Mouse (Mus musculus) ES-E14 (cell line): ENCODE results near the gene Mospd2. TPM values are rescaled to one million over a fixed set of nuclear protein-coding genes. Genes with fewer than 3 reads are reported as not detected.

Experiments
- DNase-seq: peaks from one replicate; pipeline ENCODE4 v3.0.0-alpha.2; 2013; ENCODE audit warnings: low read depth, low spot score
- H3K27ac ChIP-seq: 2 replicates; pipeline ENCODE4 v1.5.1; 2012; ENCODE audit warnings: low read depth, mild to moderate bottlenecking, low read length, moderate library complexity, mixed read lengths; ENCODE audit not compliant: poor library complexity, insufficient read depth, severe bottlenecking
- H3K36me3 ChIP-seq: 2 replicates; pipeline ENCODE4 v1.6.1; 2012; ENCODE audit warnings: mild to moderate bottlenecking, low read length, moderate library complexity, mixed read lengths; ENCODE audit not compliant: control insufficient read depth, poor library complexity, insufficient read depth, severe bottlenecking
- H3K4me1 ChIP-seq, 2 experiments: fragments of 150-350 bp in 1 of 2; sonication (generic) in 1 of 2; 2 replicates each; pipeline ENCODE4 v1.6.1; 2012; ENCODE audit warnings: low read length in 2 of 2, mild to moderate bottlenecking in 1 of 2, mixed read lengths in 1 of 2; ENCODE audit not compliant: control insufficient read depth in 2 of 2, insufficient read depth in 2 of 2, poor library complexity in 1 of 2
- H3K4me3 ChIP-seq, 2 experiments: fragments of 150-350 bp in 1 of 2; sonication (generic) in 1 of 2; 2 replicates each; pipeline ENCODE4 v1.5.1; 2012; ENCODE audit warnings: low read length in 2 of 2, low read depth in 1 of 2, mild to moderate bottlenecking in 1 of 2, mixed read lengths in 1 of 2; ENCODE audit not compliant: insufficient read depth in 1 of 2, poor library complexity in 1 of 2, severe bottlenecking in 1 of 2
- H3K9ac ChIP-seq: 2 replicates; pipeline ENCODE4 v1.6.1; 2012; ENCODE audit warnings: low read depth, mild to moderate bottlenecking, low read length, mixed read lengths; ENCODE audit not compliant: poor library complexity, insufficient read depth, severe bottlenecking
- H3K9me3 ChIP-seq: fragments of 150-350 bp; sonication (generic); 2 replicates; pipeline ENCODE4 v1.6.1; 2012; ENCODE audit warnings: low read depth, mild to moderate bottlenecking, low read length; ENCODE audit not compliant: control insufficient read depth, insufficient read depth
- CHD2 ChIP-seq: IDR thresholded peaks from 2 replicates; pipeline ENCODE4 v1.6.1; 2014; ENCODE audit warnings: mild to moderate bottlenecking, low read depth, low read length, inconsistent platforms
- HCFC1 ChIP-seq: IDR thresholded peaks from 2 replicates; pipeline ENCODE4 v1.6.1; 2012; ENCODE audit warnings: low read length, inconsistent platforms, borderline replicate concordance; ENCODE audit not compliant: insufficient read depth
- MAFK ChIP-seq: IDR thresholded peaks from 2 replicates; pipeline ENCODE4 v1.6.1; 2014; ENCODE audit warnings: mild to moderate bottlenecking, low read depth, low read length, inconsistent platforms; ENCODE audit not compliant: insufficient read depth
- ZC3H11A ChIP-seq: IDR thresholded peaks from 2 replicates; pipeline ENCODE4 v1.6.1; 2012; ENCODE audit warnings: low read depth, mild to moderate bottlenecking, inconsistent platforms, low read length, borderline replicate concordance
- ZNF384 ChIP-seq: IDR thresholded peaks from 2 replicates; pipeline ENCODE4 v1.6.1; 2012; ENCODE audit warnings: low read depth, low read length, inconsistent platforms
- in situ Hi-C, 2 experiments: fragments of 600-800 bp; cut with MboI; formaldehyde crosslinking; loops; one replicate each; pipeline ENCODE4 v1.15.1; 2025; ENCODE audit warnings: low sequenced_read_pairs in 2 of 2, inconsistent platforms in 1 of 2; ENCODE audit not compliant: unreplicated experiment in 2 of 2
- total RNA-seq: library from RNA; depleted of rRNA; stranded (reverse); fragments of 300-350 nt; gene quantifications from 2 replicates; pipeline ENCODE4 v1.2.3, GENCODE M21; 2012

Mospd2 gene
- total RNA-seq, 1 experiment = 15.4 TPM

- H3K36me3 ChIP-seq = peaks cover 5% of the 10 kb centered on the region
- no peaks in the 10 kb centered on the region for H3K9me3 ChIP-seq
- no peak for DNase-seq
- H3K27ac ChIP-seq = no peak overlapping the region
- in situ Hi-C loops = no loop called here
- H3K9ac ChIP-seq = no peak overlapping the region
- TF ChIP-seq CHD2 (no peak), HCFC1 (no peak), ZC3H11A (no peak), ZNF384 (no peak), MAFK (no peak)
- H3K4me1 ChIP-seq = no peaks in the 10 kb centered on the region
- H3K4me3 ChIP-seq = no peak overlapping the region
These were observed 38.6 kb downstream of the Mospd2 start for GRCm38 (mm10) chrX:164941540-164941939.

DNA sequence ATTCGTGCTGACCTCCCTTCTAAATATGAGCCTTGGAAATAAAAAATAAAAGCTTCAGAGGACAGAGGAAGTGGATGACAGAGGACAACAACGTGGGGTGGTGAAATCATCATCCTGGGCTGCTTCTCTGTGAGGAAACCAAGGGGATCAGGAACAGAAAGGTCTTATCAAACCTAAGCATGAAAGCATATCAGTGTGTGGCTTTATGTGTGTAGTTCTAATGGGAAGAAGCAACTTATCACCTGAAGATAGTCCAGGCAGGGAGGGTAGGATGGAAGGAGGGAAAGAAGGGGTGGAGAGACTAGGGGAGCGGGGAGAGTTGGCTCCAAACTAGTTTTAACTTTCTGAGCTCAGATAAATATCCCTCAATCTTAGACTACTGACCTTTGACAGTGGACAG is 67.2 kb downstream of the Mospd2 start:
- TF ChIP-seq CHD2 (no peak), MAFK (no peak), ZC3H11A (no peak), ZNF384 (no peak), HCFC1 (no peak)
- H3K4me1 ChIP-seq = no peaks in the 10 kb centered on the region
- H3K36me3 ChIP-seq = no peaks in the 10 kb centered on the region
- DNase-seq = no peak
- no peak overlapping the region for H3K27ac ChIP-seq
- no peak overlapping the region for H3K4me3 ChIP-seq
- H3K9ac ChIP-seq = no peak overlapping the region
- H3K9me3 ChIP-seq = no peaks in the 10 kb centered on the region
- in situ Hi-C loops = no loop called here

DNA sequence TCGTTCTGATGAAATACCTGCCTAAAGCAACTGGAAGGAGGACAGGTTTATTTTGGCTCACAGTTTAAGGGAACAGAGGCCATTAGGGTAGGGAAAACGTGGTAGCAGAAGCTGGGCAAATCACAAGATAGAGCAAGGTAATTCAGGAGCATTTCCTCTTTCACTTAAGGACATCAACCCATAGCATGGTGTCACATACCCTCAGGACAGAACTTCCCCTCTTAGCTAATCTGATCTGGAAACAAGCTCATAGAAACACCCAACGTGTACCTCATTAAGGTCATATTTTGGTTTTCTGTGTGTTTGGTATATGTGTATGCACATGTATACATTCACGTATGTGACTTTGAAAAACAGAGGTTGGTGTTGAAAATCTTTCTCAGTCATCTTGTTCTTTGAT is 68.0 kb downstream of the Mospd2 start:
- no peak overlapping the region for H3K4me3 ChIP-seq
- H3K9me3 ChIP-seq = no peaks in the 10 kb centered on the region
- H3K36me3 ChIP-seq = no peaks in the 10 kb centered on the region
- no peak for DNase-seq
- no peak overlapping the region for H3K9ac ChIP-seq
- H3K4me1 ChIP-seq = no peaks in the 10 kb centered on the region
- in situ Hi-C loops = no loop called here
- TF ChIP-seq ZNF384 (no peak), HCFC1 (no peak), ZC3H11A (no peak), MAFK (no peak), CHD2 (no peak)
- H3K27ac ChIP-seq = no peak overlapping the region

GRCm38 (mm10) chrX:164901847-164902246 is 78.3 kb downstream of the Mospd2 start:
- Histone ChIP-seq H3K36me3 (no peaks in the 10 kb centered on the region), H3K27ac (no peak overlapping the region), H3K9me3 (no peaks in the 10 kb centered on the region), H3K4me3 (no peak overlapping the region), H3K4me1 (no peaks in the 10 kb centered on the region), H3K9ac (no peak overlapping the region)
- TF ChIP-seq MAFK (no peak), ZC3H11A (no peak), ZNF384 (no peak), HCFC1 (no peak), CHD2 (no peak)
- in situ Hi-C loops = no loop called here
- DNase-seq = no peak

- Histone ChIP-seq H3K27ac (no peak overlapping the region), H3K4me1 (no peaks in the 10 kb centered on the region), H3K9me3 (no peaks in the 10 kb centered on the region), H3K4me3 (no peak overlapping the region), H3K9ac (no peak overlapping the region), H3K36me3 (no peaks in the 10 kb centered on the region)
- in situ Hi-C loops = no loop called here
- no peak for DNase-seq
- TF ChIP-seq MAFK = no peak
- no peak for TF ChIP-seq CHD2
- TF ChIP-seq HCFC1 = no peak
- no peak for TF ChIP-seq ZC3H11A
- TF ChIP-seq ZNF384 = no peak
These were observed 80.4 kb downstream of the Mospd2 start for GRCm38 (mm10) chrX:164899805-164900204.
